Mouse (Mus musculus): ENCODE measurements around the gene Capn7. TPM values are rescaled to one million over a fixed set of nuclear protein-coding genes. Genes with fewer than 3 reads are reported as not detected.

Gene Capn7
- total RNA-seq, 1 experiment: 23.7 TPM

DNA sequence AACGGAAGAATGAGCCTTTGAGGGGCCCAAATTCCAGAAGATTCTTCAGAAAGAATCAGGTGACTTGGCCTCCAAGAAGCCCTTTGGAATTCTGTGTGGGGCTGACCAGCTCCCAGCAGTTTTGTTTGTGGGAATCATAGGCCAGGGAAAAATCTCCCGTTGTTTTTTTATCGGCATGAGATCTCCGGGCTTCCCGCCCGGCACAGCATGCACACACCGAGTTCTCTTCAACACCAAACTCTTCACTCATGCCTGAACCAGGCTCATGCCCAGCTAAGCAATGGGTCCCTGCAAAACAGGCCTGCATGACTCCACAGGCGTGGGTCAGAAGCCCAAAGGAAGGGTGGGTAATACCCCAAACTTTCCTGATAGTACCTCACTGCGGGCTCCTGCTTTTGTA, 67.1 kb downstream of the Capn7 start:
- no peak overlapping the region for H3K4me3 ChIP-seq (ENCODE audit: insufficient read depth in 1 of 2, low read depth in 1 of 2, low read length in 2 of 2, poor library complexity in 1 of 2, severe bottlenecking in 1 of 2)
- TF ChIP-seq HCFC1 (IDR thresholded peaks at IDR 0.05; ENCODE audit: borderline replicate concordance, insufficient read depth, low read length) (no peak), MAFK (IDR thresholded peaks at IDR 0.05; ENCODE audit: insufficient read depth, low read depth, low read length) (no peak), CHD2 (IDR thresholded peaks at IDR 0.05; ENCODE audit: low read depth, low read length) (no peak), ZNF384 (IDR thresholded peaks at IDR 0.05; ENCODE audit: low read depth, low read length) (no peak), ZC3H11A (IDR thresholded peaks at IDR 0.05; ENCODE audit: borderline replicate concordance, low read depth, low read length) (no peak)
- in situ Hi-C loops (cut with MboI; ENCODE audit: low sequenced_read_pairs in 2 of 2, unreplicated experiment in 2 of 2): no loop called here

GRCm38 (mm10) chr14:31403995-31404394, 67.6 kb downstream of the Capn7 start:
- H3K27ac ChIP-seq (ENCODE audit: insufficient read depth, low read depth, low read length, poor library complexity, severe bottlenecking): no peak overlapping the region
- H3K9me3 ChIP-seq (ENCODE audit: control insufficient read depth, insufficient read depth, low read depth, low read length): no peaks in the 10 kb centered on the region
- no peak overlapping the region for H3K9ac ChIP-seq (ENCODE audit: insufficient read depth, low read depth, low read length, poor library complexity, severe bottlenecking)
- H3K4me3 ChIP-seq (ENCODE audit: insufficient read depth in 1 of 2, low read depth in 1 of 2, low read length in 2 of 2, poor library complexity in 1 of 2, severe bottlenecking in 1 of 2): no peak overlapping the region
- no peaks in the 10 kb centered on the region for H3K36me3 ChIP-seq (ENCODE audit: control insufficient read depth, insufficient read depth, low read length, poor library complexity, severe bottlenecking)
- peaks cover 0 to 7% of the 10 kb centered on the region in 2 experiments; a peak in 1 of 4 replicates for H3K4me1 ChIP-seq (ENCODE audit: control insufficient read depth in 2 of 2, insufficient read depth in 2 of 2, low read length in 2 of 2, poor library complexity in 1 of 2)
- in situ Hi-C loops (cut with MboI; ENCODE audit: low sequenced_read_pairs in 2 of 2, unreplicated experiment in 2 of 2): no loop called here
- TF ChIP-seq HCFC1 (IDR thresholded peaks at IDR 0.05; ENCODE audit: borderline replicate concordance, insufficient read depth, low read length) (no peak), CHD2 (IDR thresholded peaks at IDR 0.05; ENCODE audit: low read depth, low read length) (no peak), MAFK (IDR thresholded peaks at IDR 0.05; ENCODE audit: insufficient read depth, low read depth, low read length) (no peak), ZNF384 (IDR thresholded peaks at IDR 0.05; ENCODE audit: low read depth, low read length) (no peak), ZC3H11A (IDR thresholded peaks at IDR 0.05; ENCODE audit: borderline replicate concordance, low read depth, low read length) (no peak)
- DNase-seq (ENCODE audit: low read depth, low spot score): no peak

More for the DNA sequence above, 67.1 kb downstream of the Capn7 start:
- Histone ChIP-seq H3K4me1 (ENCODE audit: control insufficient read depth in 2 of 2, insufficient read depth in 2 of 2, low read length in 2 of 2, poor library complexity in 1 of 2) (peaks cover 0 to 7% of the 10 kb centered on the region in 2 experiments; a peak in 1 of 4 replicates), H3K36me3 (ENCODE audit: control insufficient read depth, insufficient read depth, low read length, poor library complexity, severe bottlenecking) (no peaks in the 10 kb centered on the region), H3K9me3 (ENCODE audit: control insufficient read depth, insufficient read depth, low read depth, low read length) (no peaks in the 10 kb centered on the region), H3K9ac (ENCODE audit: insufficient read depth, low read depth, low read length, poor library complexity, severe bottlenecking) (no peak overlapping the region), H3K27ac (ENCODE audit: insufficient read depth, low read depth, low read length, poor library complexity, severe bottlenecking) (no peak overlapping the region)
- DNase-seq (ENCODE audit: low read depth, low spot score): no peak

GRCm38 (mm10) chr14:31404663-31405062, 68.2 kb downstream of the Capn7 start:
- Histone ChIP-seq H3K4me1 (ENCODE audit: control insufficient read depth in 2 of 2, insufficient read depth in 2 of 2, low read length in 2 of 2, poor library complexity in 1 of 2) (peaks cover 0 to 7% of the 10 kb centered on the region in 2 experiments; a peak in 1 of 4 replicates), H3K9me3 (ENCODE audit: control insufficient read depth, insufficient read depth, low read depth, low read length) (no peaks in the 10 kb centered on the region), H3K36me3 (ENCODE audit: control insufficient read depth, insufficient read depth, low read length, poor library complexity, severe bottlenecking) (no peaks in the 10 kb centered on the region), H3K4me3 (ENCODE audit: insufficient read depth in 1 of 2, low read depth in 1 of 2, low read length in 2 of 2, poor library complexity in 1 of 2, severe bottlenecking in 1 of 2) (no peak overlapping the region), H3K27ac (ENCODE audit: insufficient read depth, low read depth, low read length, poor library complexity, severe bottlenecking) (no peak overlapping the region), H3K9ac (ENCODE audit: insufficient read depth, low read depth, low read length, poor library complexity, severe bottlenecking) (no peak overlapping the region)
- TF ChIP-seq MAFK (IDR thresholded peaks at IDR 0.05; ENCODE audit: insufficient read depth, low read depth, low read length) (peak; percentile 58; the same call in 1 of the 2 replicates), HCFC1 (IDR thresholded peaks at IDR 0.05; ENCODE audit: borderline replicate concordance, insufficient read depth, low read length) (no peak)
- DNase-seq (ENCODE audit: low read depth, low spot score): no peak
- in situ Hi-C loops (cut with MboI; ENCODE audit: low sequenced_read_pairs in 2 of 2, unreplicated experiment in 2 of 2): no loop called here

DNA sequence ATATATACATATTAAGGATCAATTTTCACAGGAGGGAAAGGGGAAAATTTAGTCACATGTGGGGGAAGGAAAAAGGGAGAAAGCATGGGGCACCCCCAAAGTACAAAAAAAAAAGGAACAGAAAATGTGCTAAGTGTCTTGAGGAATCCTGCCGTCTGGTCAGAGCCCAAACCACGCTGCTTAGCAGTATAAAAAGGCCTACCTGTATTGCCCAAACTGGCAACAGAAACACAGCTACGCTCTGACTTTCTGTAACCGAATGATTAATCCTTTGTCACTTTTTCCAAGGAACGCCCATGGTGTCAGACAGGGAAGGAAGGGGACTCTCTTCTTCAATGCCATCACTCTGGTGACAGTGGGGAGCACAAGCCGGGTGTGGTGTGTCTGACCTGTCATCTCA, 69.2 kb downstream of the Capn7 start:
- no peak overlapping the region for H3K9ac ChIP-seq (ENCODE audit: insufficient read depth, low read depth, low read length, poor library complexity, severe bottlenecking)
- in situ Hi-C loops (cut with MboI; ENCODE audit: low sequenced_read_pairs in 2 of 2, unreplicated experiment in 2 of 2): no loop called here
- no peaks in the 10 kb centered on the region for H3K9me3 ChIP-seq (ENCODE audit: control insufficient read depth, insufficient read depth, low read depth, low read length)
- no peak overlapping the region for H3K27ac ChIP-seq (ENCODE audit: insufficient read depth, low read depth, low read length, poor library complexity, severe bottlenecking)
- TF ChIP-seq ZNF384 (IDR thresholded peaks at IDR 0.05; ENCODE audit: low read depth, low read length): no peak
- TF ChIP-seq ZC3H11A (IDR thresholded peaks at IDR 0.05; ENCODE audit: borderline replicate concordance, low read depth, low read length): no peak
- no peak for TF ChIP-seq HCFC1 (IDR thresholded peaks at IDR 0.05; ENCODE audit: borderline replicate concordance, insufficient read depth, low read length)
- TF ChIP-seq MAFK (IDR thresholded peaks at IDR 0.05; ENCODE audit: insufficient read depth, low read depth, low read length): no peak
- TF ChIP-seq CHD2 (IDR thresholded peaks at IDR 0.05; ENCODE audit: low read depth, low read length): no peak
- H3K36me3 ChIP-seq (ENCODE audit: control insufficient read depth, insufficient read depth, low read length, poor library complexity, severe bottlenecking): no peaks in the 10 kb centered on the region
- no peak for DNase-seq (ENCODE audit: low read depth, low spot score)
- H3K4me3 ChIP-seq (ENCODE audit: insufficient read depth in 1 of 2, low read depth in 1 of 2, low read length in 2 of 2, poor library complexity in 1 of 2, severe bottlenecking in 1 of 2): no peak overlapping the region
- peaks cover 0 to 7% of the 10 kb centered on the region in 2 experiments; a peak in 1 of 4 replicates for H3K4me1 ChIP-seq (ENCODE audit: control insufficient read depth in 2 of 2, insufficient read depth in 2 of 2, low read length in 2 of 2, poor library complexity in 1 of 2)

All from ES-E14 (cell line).